Mouse (Mus musculus): ENCODE data around the gene Sult1a1. TPM values are rescaled to one million over a fixed set of nuclear protein-coding genes. Genes with fewer than 3 reads are reported as not detected.
A peak's percentile ranks its signal among the peaks of the same experiment; 100 is the strongest.
"Not testable (repeated sequence)": the region's sequence is repeated elsewhere in the genome, so short reads cannot be mapped to it uniquely, and the experiment has no call there.

Gene Sult1a1
- total RNA-seq, 2 experiments from 2014 or later, result 13.8 to 24.7 TPM

- no peak for DNase-seq
Observed at GRCm38 (mm10) chr7:126697838-126698237, 21.6 kb upstream of the Sult1a1 start.

DNA sequence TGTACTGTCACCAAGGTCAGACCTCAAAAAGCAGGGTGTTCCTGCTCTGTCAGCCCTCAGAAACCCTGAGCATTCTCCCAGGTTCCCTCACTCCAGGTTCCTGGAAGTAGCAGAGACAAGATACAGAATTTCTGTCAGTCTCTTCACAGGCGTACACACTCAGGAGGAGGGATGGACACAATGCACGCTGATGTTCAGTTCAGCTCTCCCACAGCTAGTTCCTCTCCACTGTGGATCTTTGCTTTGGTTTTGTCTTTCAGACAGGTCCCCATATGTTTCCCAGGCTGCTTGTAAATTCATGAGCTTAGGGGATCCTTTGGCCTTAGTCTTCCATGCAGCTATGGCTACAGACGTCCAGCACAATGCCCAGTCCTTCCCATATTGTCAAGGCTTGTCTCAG is 20.7 kb upstream of the Sult1a1 start:
- DNase-seq, result no peak

GRCm38 (mm10) chr7:126696303-126696702 is 20.1 kb upstream of the Sult1a1 start:
- no peak for DNase-seq

- peak; percentile 92 for DNase-seq
Observed at GRCm38 (mm10) chr7:126695631-126696207, 19.5 kb upstream of the Sult1a1 start, which contains the start of gene Slx1b. Gene Slx1b, minus strand, starts transcription at chr7:126695784.

- peak; percentile 66 for DNase-seq
Observed at GRCm38 (mm10) chr7:126695210-126695611, 19.0 kb upstream of the Sult1a1 start, which contains the start of gene Bola2. Gene Bola2, plus strand, starts transcription at chr7:126695401.

- DNase-seq, result no peak
Observed at GRCm38 (mm10) chr7:126694441-126695051, 18.3 kb upstream of the Sult1a1 start.

- no peak for DNase-seq
Observed at GRCm38 (mm10) chr7:126693781-126694180, 17.5 kb upstream of the Sult1a1 start.

DNA sequence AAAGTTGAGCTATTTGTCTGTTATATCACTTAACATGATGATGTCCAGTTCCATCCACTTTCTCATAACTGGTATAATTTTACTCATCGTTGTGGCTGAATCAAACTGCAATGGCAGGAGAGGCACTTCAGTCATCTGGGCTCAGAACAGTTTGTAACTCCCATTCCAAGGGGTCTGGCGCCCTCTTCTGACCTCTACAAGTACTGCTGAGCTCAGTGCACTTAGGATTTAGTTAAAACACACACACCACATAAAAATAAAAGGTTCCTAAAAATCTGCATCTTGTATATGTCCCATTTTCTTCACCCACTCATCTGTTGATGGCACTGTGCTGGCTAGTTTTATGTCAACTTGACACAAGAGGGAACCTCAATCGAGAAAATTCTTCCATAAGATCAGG is 17.0 kb upstream of the Sult1a1 start:
- peak; percentile 83 for DNase-seq

- DNase-seq, result no peak
Observed at GRCm38 (mm10) chr7:126692426-126692825, 16.2 kb upstream of the Sult1a1 start.

DNA sequence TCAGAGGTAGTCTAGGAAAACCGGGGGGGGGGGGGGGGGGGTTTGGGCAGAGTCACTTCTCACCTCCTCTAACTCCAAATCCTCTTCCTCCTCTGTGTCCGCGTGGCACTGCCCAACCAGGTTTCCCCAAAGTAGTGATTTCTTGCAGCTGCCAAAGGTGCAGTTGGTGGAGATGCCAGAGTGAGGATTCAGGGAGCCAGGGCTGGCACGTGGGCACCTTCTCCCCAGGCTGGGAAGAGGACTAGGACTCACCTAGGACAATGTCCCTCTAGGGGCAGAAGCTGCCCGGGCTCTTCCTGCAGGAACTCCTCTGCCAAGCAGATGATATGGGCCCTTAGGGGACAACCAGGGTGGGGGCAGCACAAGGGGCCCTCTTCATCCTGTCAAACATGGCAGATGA is 15.4 kb upstream of the Sult1a1 start:
- DNase-seq, result no peak

DNA sequence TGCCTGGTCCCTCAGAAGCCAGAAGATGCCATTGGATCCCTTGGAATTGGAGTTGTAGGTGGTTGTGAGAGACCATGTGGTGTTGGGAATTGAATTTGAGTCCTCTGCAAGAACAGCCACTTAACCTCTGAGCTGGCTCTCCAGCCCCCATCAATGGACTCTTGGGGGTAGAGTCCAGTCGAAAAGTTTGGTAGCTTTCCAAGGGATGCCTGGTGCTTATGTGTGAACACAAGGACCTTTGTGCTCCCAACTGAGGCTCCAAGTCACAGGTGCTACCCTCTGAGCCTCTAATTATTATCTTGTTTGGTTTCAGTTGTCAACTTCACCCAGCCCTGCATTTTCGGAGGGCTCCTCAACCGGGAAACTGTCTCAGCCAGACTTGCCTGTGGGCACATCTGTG is 14.5 kb upstream of the Sult1a1 start:
- DNase-seq, result no peak

DNA sequence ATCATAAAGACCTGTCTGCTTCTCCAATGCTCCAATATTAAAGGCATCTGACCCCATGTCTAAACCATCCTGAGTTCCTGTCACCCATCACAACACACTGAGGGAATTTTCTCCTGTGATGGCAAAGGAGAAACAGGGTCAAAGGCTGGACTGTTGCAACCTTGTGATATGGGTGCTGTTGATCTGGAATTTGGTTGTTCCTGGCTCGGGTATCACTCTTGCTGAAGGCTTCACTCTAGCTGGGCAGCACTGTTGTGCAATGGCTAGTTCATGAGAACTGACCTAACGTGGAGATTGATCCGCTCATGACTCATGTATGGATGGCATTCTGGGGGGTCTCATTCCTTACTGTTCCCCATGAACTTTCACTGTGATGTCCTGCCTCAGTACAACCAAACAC is 12.8 kb upstream of the Sult1a1 start:
- no peak for DNase-seq

DNA sequence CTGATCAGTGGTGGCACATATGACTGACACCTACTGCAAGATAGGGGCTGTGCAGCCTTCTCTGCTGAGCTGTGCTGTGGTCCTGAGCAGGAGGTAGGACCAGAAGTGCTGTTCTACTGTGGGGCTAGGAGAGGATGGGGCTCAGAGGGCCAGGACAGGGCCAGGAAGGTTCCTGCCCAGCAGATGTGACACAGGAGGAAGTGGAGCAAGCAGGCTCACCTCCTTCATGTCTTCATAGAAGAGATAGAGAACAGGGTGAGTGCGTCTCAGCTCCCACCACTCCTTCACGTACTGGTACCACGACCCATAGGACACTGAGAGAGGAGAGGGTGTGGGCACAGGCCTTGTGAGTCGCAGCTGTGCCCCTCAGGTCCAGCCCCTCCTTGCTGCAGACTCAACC is 11.9 kb upstream of the Sult1a1 start:
- not testable (repeated sequence) for DNase-seq

DNA sequence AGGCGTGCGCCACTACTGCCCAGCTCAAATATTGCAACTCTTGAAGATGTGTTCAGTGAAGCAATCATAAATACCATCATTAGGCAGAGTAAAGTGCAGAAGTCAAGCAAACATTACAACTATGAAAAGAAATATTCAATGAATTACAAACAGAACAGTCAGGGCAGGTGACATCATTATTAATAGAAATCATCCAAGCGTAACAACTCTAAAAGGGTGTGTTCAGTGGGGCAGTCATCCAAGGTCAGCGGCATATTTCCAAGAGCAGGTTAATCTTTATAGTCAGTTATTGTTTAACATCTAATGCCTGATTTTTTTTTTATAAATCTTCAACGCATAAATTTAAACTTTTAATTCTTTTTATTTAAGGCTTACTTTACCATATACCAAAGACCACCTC is 5.0 kb upstream of the Sult1a1 start:
- no peak for DNase-seq

DNA sequence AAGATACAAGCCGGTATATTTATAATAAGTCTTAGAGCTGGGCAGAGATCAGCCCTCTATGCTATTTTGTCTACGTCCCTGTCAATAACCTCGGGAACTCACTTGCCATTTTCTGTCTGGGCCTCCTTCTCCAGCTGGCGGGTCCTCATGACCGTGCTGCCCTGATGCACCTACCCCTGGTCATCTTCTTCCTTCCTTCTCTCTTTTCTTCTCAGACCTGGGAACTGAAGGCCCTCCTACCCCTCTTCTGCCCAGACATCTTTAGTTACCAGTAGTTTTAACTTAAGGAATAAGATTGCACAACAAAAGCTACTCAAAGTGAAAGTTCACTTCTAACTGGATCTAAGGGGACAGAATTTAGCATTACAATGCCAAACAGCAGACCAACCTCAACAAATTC is 3.5 kb upstream of the Sult1a1 start:
- no peak for DNase-seq

- no peak for DNase-seq
Observed at GRCm38 (mm10) chr7:126678545-126679341, 2.5 kb upstream of the Sult1a1 start.

DNA sequence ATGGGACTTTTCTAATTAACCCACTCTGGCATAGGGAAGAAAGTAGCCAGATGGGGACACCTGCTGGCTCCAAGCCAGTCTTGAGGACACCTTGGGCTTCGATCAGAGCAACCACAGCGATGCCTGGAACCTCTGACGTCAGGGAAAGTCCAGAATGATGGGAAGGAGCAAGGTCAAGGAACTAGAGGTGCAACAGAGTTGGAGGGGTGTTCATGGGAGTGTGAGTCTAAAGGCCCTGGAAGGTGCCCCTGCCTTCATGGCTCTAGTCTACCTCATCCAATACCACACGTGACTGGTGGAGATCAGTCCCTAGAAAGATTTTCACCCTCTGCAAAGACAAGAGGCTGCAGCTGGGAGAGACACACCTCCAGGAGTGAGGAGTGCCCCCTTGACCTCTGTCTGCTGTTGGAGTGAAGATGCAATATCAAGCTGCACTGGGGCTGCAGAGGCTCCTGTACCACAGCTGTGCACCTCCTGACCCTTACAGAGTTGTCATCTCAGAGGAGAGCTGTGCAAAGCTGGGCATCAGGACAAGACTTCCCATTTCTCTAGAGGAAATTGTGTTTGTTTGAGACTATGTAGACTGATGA is 494 bp upstream of the Sult1a1 start:
- DNase-seq, result no peak

- DNase-seq, result no peak
Observed at GRCm38 (mm10) chr7:126675104-126675503, 1.1 kb downstream of the Sult1a1 start.

DNA sequence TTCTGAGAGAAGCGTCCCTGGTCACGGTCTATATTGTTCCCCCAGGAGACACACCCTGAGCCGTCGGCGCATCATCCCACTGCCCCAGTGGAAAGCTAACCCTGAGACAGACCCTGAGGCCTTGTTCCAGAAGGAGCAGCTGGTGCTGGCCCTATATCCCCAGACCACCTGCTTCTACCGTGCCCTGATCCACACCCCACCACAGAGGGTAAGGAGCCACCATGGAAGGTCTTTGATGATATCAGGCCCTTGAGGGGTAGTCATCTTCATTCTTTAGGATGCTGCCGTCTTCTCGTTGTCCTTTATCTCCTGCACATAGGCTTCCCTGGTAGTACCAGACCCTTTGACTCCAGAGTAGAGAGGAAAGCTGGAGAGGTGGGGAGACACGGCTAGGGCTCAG is 4.1 kb downstream of the Sult1a1 start:
- DNase-seq, result no peak

DNA sequence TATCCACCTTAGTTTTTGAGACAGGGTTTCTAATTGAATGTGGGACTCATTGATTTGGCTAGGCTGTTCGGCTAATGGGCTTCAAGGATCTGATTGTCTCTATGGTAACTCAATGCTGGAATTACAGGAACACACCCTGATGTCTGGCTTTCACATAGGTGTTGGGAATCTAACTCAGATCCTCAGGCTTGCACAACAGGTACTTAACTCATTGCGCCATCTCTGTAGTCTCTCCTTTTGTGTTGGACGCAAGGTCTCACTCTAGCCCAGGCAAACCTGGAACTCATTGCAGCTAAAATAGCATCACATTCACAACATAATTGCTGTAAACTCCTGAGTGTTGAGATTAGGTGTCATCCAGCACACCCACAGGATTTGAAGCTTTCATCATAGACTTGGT is 6.1 kb downstream of the Sult1a1 start:
- DNase-seq, result no peak

GRCm38 (mm10) chr7:126668452-126668851 is 7.8 kb downstream of the Sult1a1 start:
- DNase-seq, result no peak

GRCm38 (mm10) chr7:126667495-126668090 is 8.6 kb downstream of the Sult1a1 start:
- no peak for DNase-seq

GRCm38 (mm10) chr7:126665269-126665668 is 11.0 kb downstream of the Sult1a1 start:
- DNase-seq, result no peak
